Mouse (Mus musculus) cerebellum, postnatal 4 days (tissue): ENCODE results near the gene Prm3.

Experiments
- DNase-seq, 2 experiments: peaks; one replicate each; pipeline ENCODE4 v3.0.0; 2022; ENCODE audit warnings: low spot score in 2 of 2, mixed read lengths in 1 of 2

Prm3 gene

GRCm38 (mm10) chr16:10771769-10772510 is 18.8 kb downstream of the Prm3 start:
- DNase-seq: no peak

- no peak for DNase-seq
Observed at GRCm38 (mm10) chr16:10770531-10771325, 20.0 kb downstream of the Prm3 start.

GRCm38 (mm10) chr16:10769661-10770060 is 21.1 kb downstream of the Prm3 start:
- DNase-seq: no peak

GRCm38 (mm10) chr16:10768821-10769220 is 21.9 kb downstream of the Prm3 start:
- no peak for DNase-seq

- DNase-seq: peak in 1 of 2 experiments; percentile 67
Observed at GRCm38 (mm10) chr16:10767158-10767557, 23.6 kb downstream of the Prm3 start.

GRCm38 (mm10) chr16:10764323-10764722 is 26.4 kb downstream of the Prm3 start:
- DNase-seq: no peak

GRCm38 (mm10) chr16:10763540-10764264 is 27.0 kb downstream of the Prm3 start:
- DNase-seq: no peak

- DNase-seq: no peak
Observed at GRCm38 (mm10) chr16:10762569-10763180, 28.0 kb downstream of the Prm3 start.

GRCm38 (mm10) chr16:10761182-10761581 is 29.5 kb downstream of the Prm3 start:
- no peak for DNase-seq

GRCm38 (mm10) chr16:10756168-10756567 is 34.5 kb downstream of the Prm3 start:
- no peak for DNase-seq

- no peak for DNase-seq
Observed at GRCm38 (mm10) chr16:10754521-10755296, 36.0 kb downstream of the Prm3 start.

- DNase-seq: peak in 1 of 2 experiments; percentile 54
Observed at GRCm38 (mm10) chr16:10749824-10750223, 40.9 kb downstream of the Prm3 start.

- no peak for DNase-seq
Observed at GRCm38 (mm10) chr16:10749226-10749625, 41.5 kb downstream of the Prm3 start.

- no peak for DNase-seq
Observed at GRCm38 (mm10) chr16:10741082-10741481, 49.6 kb downstream of the Prm3 start.
